Mouse (Mus musculus) G1E (cell line): Measurements from ENCODE around the gene Cacnb4.

Experiments
- CTCF ChIP-seq: IDR thresholded peaks from 2 replicates; pipeline ENCODE4 v1.5.1; 2012; ENCODE audit warnings: low read depth, low read length, inconsistent platforms, mixed read lengths
- TAL1 ChIP-seq: conservative IDR thresholded peaks from 2 replicates; pipeline ENCODE4 v1.6.1; 2012; ENCODE audit warnings: low read depth, low read length, inconsistent platforms, mixed read lengths

- TF ChIP-seq CTCF (no peak), TAL1 (no peak)
Observed at GRCm38 (mm10) chr2:52607857-52608485, 68.7 kb downstream of the Cacnb4 start.
